Mouse (Mus musculus) left cerebral cortex, adult 9 months (tissue): ENCODE data around the gene Gm10518.

ENCODE experiments used
- DNase-seq, 2 experiments: peaks; one replicate each; pipeline ENCODE4 v3.0.0; 2022; ENCODE audit warnings: low spot score in 2 of 2

The Gm10518 gene

GRCm38 (mm10) chr1:179833596-179833995, 30.4 kb downstream of the Gm10518 start:
- DNase-seq: no peak

DNA sequence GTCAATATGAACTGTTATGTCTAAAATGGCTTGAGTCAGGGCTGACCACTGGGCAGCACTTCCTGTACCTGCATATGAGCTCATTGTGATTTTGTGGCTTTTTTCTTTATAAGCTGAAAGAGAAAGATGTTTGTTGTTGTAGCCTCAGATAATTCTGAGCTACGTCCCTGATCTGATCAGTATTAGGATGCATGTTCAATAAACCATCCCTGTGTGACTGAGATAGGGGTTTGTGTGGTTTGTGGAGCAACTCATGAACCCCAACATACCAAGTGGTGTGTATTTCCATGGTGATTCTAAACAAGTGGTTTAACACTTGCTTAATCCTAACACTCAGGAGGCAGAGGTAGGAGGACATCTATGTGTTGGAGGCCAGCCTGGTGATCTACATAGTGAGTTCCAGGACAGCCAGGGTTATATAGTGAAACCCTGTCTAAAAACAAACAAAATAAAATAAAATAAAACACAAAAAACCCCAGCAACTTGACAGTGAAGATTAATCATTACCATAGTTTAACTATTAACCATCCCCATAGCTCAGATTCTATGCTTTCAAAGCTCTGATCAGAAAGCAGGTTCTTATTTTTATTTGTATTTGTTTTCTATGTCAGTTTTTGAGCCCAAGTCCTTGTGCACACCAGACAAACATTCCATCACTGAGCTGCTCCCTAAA, 32.7 kb downstream of the Gm10518 start:
- no peak for DNase-seq

GRCm38 (mm10) chr1:179836426-179837404, 33.5 kb downstream of the Gm10518 start:
- peak in 1 of 2 experiments; percentile 32 for DNase-seq

DNA sequence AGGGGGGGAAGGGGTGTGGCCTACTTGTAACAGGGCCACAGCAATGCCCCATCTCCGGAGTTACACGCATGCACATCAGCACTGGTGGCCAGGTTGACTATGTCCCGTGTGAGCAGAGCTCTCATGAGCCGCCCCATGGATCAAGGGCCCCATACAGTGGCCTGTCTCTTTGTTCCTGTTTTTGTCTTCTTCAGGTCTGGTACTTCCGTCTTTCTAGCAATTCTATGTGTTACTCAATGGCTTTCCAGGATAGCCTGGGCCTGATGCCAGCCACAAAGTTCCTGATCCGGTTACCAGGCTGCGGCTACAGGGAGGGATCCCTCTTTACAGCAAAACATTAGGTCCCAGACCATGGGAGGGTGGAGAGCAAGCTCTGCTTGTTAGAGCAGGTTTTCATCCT, 39.4 kb downstream of the Gm10518 start:
- DNase-seq: no peak

GRCm38 (mm10) chr1:179843981-179844380, 40.8 kb downstream of the Gm10518 start:
- DNase-seq: no peak

GRCm38 (mm10) chr1:179844894-179845293, 41.7 kb downstream of the Gm10518 start:
- DNase-seq: peak; percentile 42 to 55

DNA sequence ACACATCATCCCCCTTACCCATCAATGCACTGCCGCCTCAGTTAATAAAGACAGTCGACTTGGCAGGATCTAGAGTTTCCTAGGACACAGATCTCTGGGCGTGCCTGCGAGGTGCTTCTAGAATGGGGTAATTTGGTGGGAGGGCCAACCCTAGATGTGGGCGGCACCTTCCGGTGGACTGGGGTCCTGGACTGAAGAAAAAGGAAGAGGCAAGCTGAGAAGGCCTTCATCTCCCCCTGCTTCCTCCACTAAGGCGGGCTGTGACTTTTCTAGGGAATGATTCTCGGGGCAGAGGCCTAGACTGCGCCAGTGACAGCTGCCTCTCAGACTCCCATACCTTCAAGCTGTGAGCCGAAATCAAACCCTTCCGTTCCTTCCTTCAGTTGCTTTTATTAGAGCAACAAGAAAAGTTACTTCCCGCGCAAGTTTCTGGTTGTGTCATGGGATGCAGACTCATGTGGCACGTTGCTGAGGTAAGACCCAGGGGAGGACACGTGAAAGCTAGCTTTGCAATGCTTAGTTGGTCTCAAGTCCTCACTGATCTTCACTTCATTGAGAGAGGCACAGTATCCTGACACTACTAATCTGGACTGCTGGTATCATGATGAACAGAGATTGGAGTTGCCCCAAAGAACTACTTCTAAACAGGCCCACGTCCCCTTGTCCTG, 42.8 kb downstream of the Gm10518 start:
- no peak for DNase-seq

GRCm38 (mm10) chr1:179847173-179847572, 44.0 kb downstream of the Gm10518 start:
- DNase-seq: no peak

DNA sequence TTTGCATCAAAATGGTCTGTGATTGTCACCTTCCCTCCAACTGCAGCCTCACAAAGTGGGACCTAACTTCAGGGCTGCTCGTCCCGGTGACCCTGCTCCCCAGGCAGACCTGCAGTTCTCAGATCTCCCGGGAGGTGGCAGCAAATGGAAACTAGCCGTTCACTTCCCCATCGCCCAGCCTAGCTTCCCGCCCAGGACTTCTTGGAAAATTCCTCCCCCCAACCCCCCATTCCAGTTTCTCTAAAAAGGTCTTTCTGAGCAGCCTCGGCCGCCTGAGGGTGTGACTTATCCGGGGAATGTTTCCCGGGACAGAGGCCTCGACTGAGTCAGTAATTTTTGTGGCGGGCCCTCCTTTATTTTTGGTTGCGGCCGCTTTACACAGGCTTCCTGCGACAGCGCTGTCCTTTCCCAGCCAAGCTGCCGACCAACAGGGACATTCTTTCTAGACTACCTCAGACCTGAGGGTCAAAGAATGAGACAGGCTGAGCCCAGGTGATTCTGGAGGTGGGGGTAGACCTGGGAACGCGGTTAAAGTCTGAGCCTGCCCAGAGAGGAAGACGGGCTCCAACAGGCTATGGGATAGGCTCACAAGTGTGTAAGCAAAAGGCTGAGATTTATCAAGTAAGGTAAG, 44.7 kb downstream of the Gm10518 start:
- DNase-seq: peak in 1 of 2 experiments; percentile 83

DNA sequence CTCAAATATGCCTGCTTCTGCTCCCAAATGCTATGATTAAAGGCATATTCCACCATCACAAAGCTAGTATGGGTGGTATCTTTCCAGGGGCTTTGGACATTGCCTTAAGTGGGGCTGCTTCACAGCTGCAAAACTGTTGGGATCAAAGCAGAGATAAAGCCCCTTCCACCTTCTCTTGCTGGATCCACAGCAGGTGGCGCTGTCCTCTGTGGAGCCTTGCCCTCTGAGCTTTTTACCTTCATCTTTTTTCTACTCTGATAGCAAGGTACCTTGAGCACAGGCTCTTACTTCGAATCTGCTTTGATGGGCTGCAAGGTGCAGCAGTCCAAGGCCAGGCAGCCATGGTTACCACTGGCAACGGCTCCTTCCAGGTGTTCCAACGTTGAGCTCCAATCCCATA, 50.2 kb downstream of the Gm10518 start:
- peak in 1 of 2 experiments; percentile 29 for DNase-seq
